ENCODE assay signal across 21 mouse cellular contexts in the genomic region with DNA sequence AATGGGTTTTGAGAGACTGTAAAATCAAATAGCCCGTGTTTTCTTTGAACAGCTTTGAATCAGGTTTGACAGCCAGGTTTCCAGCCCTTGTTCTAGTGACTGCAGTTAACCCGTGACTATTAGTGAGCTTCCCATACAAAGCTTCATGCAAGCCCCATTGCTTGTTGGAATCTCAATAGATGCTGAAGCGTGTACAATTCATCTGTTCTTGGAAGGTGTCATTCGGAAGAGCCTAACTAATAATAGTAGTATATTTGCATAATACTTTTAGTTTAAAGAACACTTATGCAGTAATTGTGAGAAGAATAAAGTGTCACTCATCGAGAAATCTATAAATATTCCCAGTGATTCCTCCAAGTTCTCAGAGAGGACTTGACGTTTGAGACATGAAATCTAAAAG.
DNase-seq lines count a peak whose midpoint lies in the region; ATAC-seq and TF ChIP-seq lines count a peak whose summit lies in the region.
"Had no signal": no experiment of that assay in that cellular context is flagged by ENCODE, and none has a peak within 500 bp of the region (broad histone marks: within the 10 kb centered on the region; RNA-seq: fewer than 3 reads in every experiment).

No protein-coding gene starts in this region.

- no peak overlapping the region for H3K4me2 ChIP-seq in forebrain, embryonic 16.5 days (ENCODE audit: low read length)
- no peak overlapping the region for H3K4me2 ChIP-seq in forebrain, embryonic 11.5 days (ENCODE audit: low read depth, low read length, severe bottlenecking)
- H3K4me2 ChIP-seq in midbrain, embryonic 11.5 days, result no peak overlapping the region
- H3K4me2 ChIP-seq in midbrain, embryonic 15.5 days, result no peak overlapping the region
- H3K4me2 ChIP-seq: embryonic facial prominence, embryonic 13.5 days; embryonic facial prominence, embryonic 15.5 days had no signal

- H3K9ac ChIP-seq in forebrain, embryonic 16.5 days (replicated peaks; ENCODE audit: low read depth, low read length), result no peak overlapping the region
- no peak overlapping the region for H3K9ac ChIP-seq in forebrain, embryonic 11.5 days (ENCODE audit: low read length)
- no peak overlapping the region for H3K9ac ChIP-seq in midbrain, embryonic 11.5 days (ENCODE audit: low read length)
- no peak overlapping the region for H3K9ac ChIP-seq in midbrain, embryonic 15.5 days
- H3K9ac ChIP-seq: embryonic facial prominence, embryonic 13.5 days; embryonic facial prominence, embryonic 15.5 days had no signal

- no peaks in the 10 kb centered on the region for H3K36me3 ChIP-seq in forebrain, embryonic 16.5 days (ENCODE audit: control insufficient read depth, insufficient read depth)
- H3K36me3 ChIP-seq in forebrain, embryonic 11.5 days (ENCODE audit: control insufficient read depth, insufficient read depth, low read length), result no peaks in the 10 kb centered on the region
- H3K36me3 ChIP-seq in midbrain, embryonic 11.5 days (ENCODE audit: control insufficient read depth, insufficient read depth, low read length), result no peaks in the 10 kb centered on the region
- H3K36me3 ChIP-seq in midbrain, embryonic 15.5 days (replicated peaks), result no peaks in the 10 kb centered on the region
- H3K36me3 ChIP-seq: embryonic facial prominence, embryonic 13.5 days; embryonic facial prominence, embryonic 15.5 days; forebrain, embryonic 10.5 days had no signal

- no peak for TF ChIP-seq CTCF in brain, embryonic 14.5 days (IDR thresholded peaks at IDR 0.05; ENCODE audit: borderline replicate concordance, extremely low read depth, insufficient read depth, insufficient read length)
- no peak for TF ChIP-seq CTCF in layer of hippocampus, adult 2 months (conservative IDR thresholded peaks at IDR 0.05)

- no peaks in the 10 kb centered on the region for H3K4me1 ChIP-seq in forebrain, embryonic 16.5 days (replicated peaks; ENCODE audit: control insufficient read depth, insufficient read depth, low read length)
- no peaks in the 10 kb centered on the region for H3K4me1 ChIP-seq in forebrain, embryonic 11.5 days (replicated peaks; ENCODE audit: control insufficient read depth, insufficient read depth, low read length)
- no peaks in the 10 kb centered on the region for H3K4me1 ChIP-seq in midbrain, embryonic 11.5 days (ENCODE audit: control insufficient read depth, insufficient read depth, low read length)
- H3K4me1 ChIP-seq in midbrain, embryonic 15.5 days, result no peaks in the 10 kb centered on the region
- H3K4me1 ChIP-seq: embryonic facial prominence, embryonic 13.5 days; embryonic facial prominence, embryonic 15.5 days; forebrain, embryonic 10.5 days had no signal

- no peak overlapping the region for H3K27ac ChIP-seq in forebrain, embryonic 16.5 days (ENCODE audit: low read length)
- H3K27ac ChIP-seq in forebrain, embryonic 11.5 days (ENCODE audit: low read depth, low read length), result no peak overlapping the region
- H3K27ac ChIP-seq in midbrain, embryonic 11.5 days (ENCODE audit: low read depth, low read length), result no peak overlapping the region
- H3K27ac ChIP-seq in midbrain, embryonic 15.5 days, result no peak overlapping the region
- H3K27ac ChIP-seq in layer of hippocampus, adult 2 months, result no peak overlapping the region
- H3K27ac ChIP-seq: embryonic facial prominence, embryonic 13.5 days; embryonic facial prominence, embryonic 15.5 days; forebrain, embryonic 10.5 days had no signal

- H3K4me3 ChIP-seq in forebrain, embryonic 16.5 days (replicated peaks; ENCODE audit: low read length), result no peak overlapping the region
- no peak overlapping the region for H3K4me3 ChIP-seq in forebrain, embryonic 11.5 days (ENCODE audit: low read depth, low read length)
- H3K4me3 ChIP-seq in midbrain, embryonic 11.5 days (ENCODE audit: low read depth, low read length), result no peak overlapping the region
- H3K4me3 ChIP-seq in midbrain, embryonic 15.5 days, result no peak overlapping the region
- no peak overlapping the region for H3K4me3 ChIP-seq in layer of hippocampus, adult 2 months
- H3K4me3 ChIP-seq: embryonic facial prominence, embryonic 13.5 days; embryonic facial prominence, embryonic 15.5 days; erythroblast, embryonic 14.5 days; forebrain, embryonic 10.5 days had no signal

- peak; percentile 75 for ATAC-seq in forebrain, embryonic 16.5 days
- no peak for ATAC-seq in forebrain, embryonic 11.5 days (replicated peaks; ENCODE audit: low FRiP score)
- ATAC-seq in midbrain, embryonic 11.5 days (ENCODE audit: low FRiP score), result no peak
- no peak for ATAC-seq in midbrain, embryonic 15.5 days (replicated peaks)

- H3K9me3 ChIP-seq in forebrain, embryonic 16.5 days (ENCODE audit: control insufficient read depth, low read length), result no peaks in the 10 kb centered on the region
- no peaks in the 10 kb centered on the region for H3K9me3 ChIP-seq in forebrain, embryonic 11.5 days (ENCODE audit: control insufficient read depth, low read length)
- H3K9me3 ChIP-seq in midbrain, embryonic 11.5 days (ENCODE audit: control insufficient read depth, low read length), result no peaks in the 10 kb centered on the region
- no peaks in the 10 kb centered on the region for H3K9me3 ChIP-seq in midbrain, embryonic 15.5 days
- H3K9me3 ChIP-seq: embryonic facial prominence, embryonic 13.5 days; embryonic facial prominence, embryonic 15.5 days; forebrain, embryonic 10.5 days had no signal

- 72% methylated on average over 6 of the region's 6 CpGs for WGBS in forebrain, embryonic 16.5 days
- 80% methylated on average over 6 of the region's 6 CpGs for WGBS in forebrain, embryonic 11.5 days
- WGBS in midbrain, embryonic 11.5 days, result 85% methylated on average over 6 of the region's 6 CpGs
- WGBS in midbrain, embryonic 15.5 days, result 67% methylated on average over 6 of the region's 6 CpGs

- TF ChIP-seq POLR2A in brain, embryonic 14.5 days (IDR thresholded peaks at IDR 0.05; ENCODE audit: borderline replicate concordance, extremely low read depth, insufficient read depth, insufficient read length, poor library complexity, severe bottlenecking), result no peak

- DNase-seq in forebrain, embryonic 11.5 days (ENCODE audit: low spot score), result no peak
- DNase-seq in midbrain, embryonic 11.5 days (ENCODE audit: low spot score, missing footprints), result peak; percentile 44
- DNase-seq in brain, embryonic 14.5 days (ENCODE audit: low read depth), result peak; percentile 14
- DNase-seq in layer of hippocampus, adult 2 months (ENCODE audit: low spot score in 2 of 2), result no peak
- DNase-seq in spleen, postnatal 36 days (ENCODE audit: low spot score in 2 of 2), result no peak
- DNase-seq: adrenal gland, adult 2 months; adrenal gland, postnatal 10 days; adrenal gland, postnatal 25 days; cerebellum, adult 11 months; cerebellum, adult 18-20 months; cerebellum, adult 8-10 months; cerebellum, adult 9-11 months; cerebellum, postnatal 14 days; cerebellum, postnatal 36 days; embryo, embryonic 11 days had no signal

- H3K27me3 ChIP-seq in forebrain, embryonic 16.5 days (replicated peaks; ENCODE audit: control insufficient read depth, insufficient read depth, low read length), result no peaks in the 10 kb centered on the region
- H3K27me3 ChIP-seq in forebrain, embryonic 11.5 days (ENCODE audit: control insufficient read depth, insufficient read depth, low read length), result no peaks in the 10 kb centered on the region
- H3K27me3 ChIP-seq in midbrain, embryonic 11.5 days (ENCODE audit: control insufficient read depth, insufficient read depth, low read length), result no peaks in the 10 kb centered on the region
- no peaks in the 10 kb centered on the region for H3K27me3 ChIP-seq in midbrain, embryonic 15.5 days (replicated peaks)
- H3K27me3 ChIP-seq: embryonic facial prominence, embryonic 13.5 days; embryonic facial prominence, embryonic 15.5 days had no signal

Comparison
In these comparisons a context has a peak if more than half of its experiments do, and no peak if none do; other contexts are left out.
1. DNase-seq: peak in midbrain, embryonic 11.5 days (single experiment) and brain, embryonic 14.5 days (single experiment); none in forebrain, embryonic 11.5 days (single experiment), layer of hippocampus, adult 2 months (0 of 2) and spleen, postnatal 36 days (0 of 2).